Mouse (Mus musculus) liver, embryonic 14.5 days (tissue): ENCODE results near the gene Gm8369.

Experiments used
- CTCF ChIP-seq: IDR thresholded peaks from 2 replicates; pipeline ENCODE4 v1.5.1; 2016; ENCODE audit warnings: antibody characterized with exemption, low read depth, control low read depth
- EP300 ChIP-seq: IDR thresholded peaks from 2 replicates; pipeline ENCODE4 v1.6.1; 2016; ENCODE audit warnings: antibody characterized with exemption, low read depth

- no peak for TF ChIP-seq CTCF
- no peak for TF ChIP-seq EP300
Observed at GRCm38 (mm10) chr19:11486599-11486998, 861 bp downstream of the Gm8369 start.
